Mouse (Mus musculus): ENCODE results near the gene Nrxn3.

DNA sequence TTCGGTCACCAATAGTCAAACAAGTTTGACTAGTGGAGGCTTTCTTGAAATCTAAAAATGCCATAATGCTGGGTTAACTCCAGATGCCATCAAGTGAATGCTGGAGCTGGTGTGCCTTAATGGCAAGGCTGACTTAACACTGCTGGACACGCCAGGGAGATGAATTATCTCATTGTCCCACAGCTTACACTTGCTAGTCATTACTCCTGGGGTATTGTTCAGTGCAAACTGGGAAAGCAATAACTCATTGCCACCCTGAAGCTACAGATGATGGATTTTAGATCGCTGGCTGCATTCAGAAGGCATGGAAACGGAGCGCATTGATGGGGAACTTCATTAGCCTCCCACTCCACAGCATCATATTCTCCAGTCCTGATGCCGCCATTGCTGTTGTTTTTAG lies 1263.5 kb downstream of the Nrxn3 start:
- TF ChIP-seq POLR2A (IDR thresholded peaks at IDR 0.05; ENCODE audit: low read depth, low read length) (no peak), CTCF (IDR thresholded peaks at IDR 0.05; ENCODE audit: extremely low read depth, insufficient read length, insufficient replicate concordance, low read depth, low read length) (no peak)
